Mouse (Mus musculus) kidney, postnatal 0 days (tissue): ENCODE data around the gene Sema4b. TPM values are rescaled to one million over a fixed set of nuclear protein-coding genes. Genes with fewer than 3 reads are reported as not detected.

Source experiments
- ATAC-seq: fragments of 200-750 bp; cut with Nextera tagmentation; replicated peaks from 2 replicates; pipeline ENCODE4 v1.8.0; 2017; ENCODE audit warnings: low read depth, moderate number of reproducible peaks, moderate TSS enrichment, moderate library complexity; ENCODE audit not compliant: low FRiP score
- DNase-seq: peaks from one replicate; pipeline ENCODE4 v3.0.0-alpha.2; 2016; ENCODE audit warnings: low spot score
- H3K27ac ChIP-seq: fragments of 300-500 bp; sonication (generic); 2 replicates; pipeline ENCODE4 v1.5.1; 2014; ENCODE audit warnings: mild to moderate bottlenecking
- H3K27me3 ChIP-seq: fragments of 300-500 bp; sonication (generic); 2 replicates; pipeline ENCODE4 v1.6.1; 2014; ENCODE audit warnings: low read length, mixed read lengths; ENCODE audit not compliant: insufficient read depth
- H3K36me3 ChIP-seq: fragments of 300-500 bp; sonication (generic); 2 replicates; pipeline ENCODE4 v1.6.1; 2014; ENCODE audit warnings: low read length, mixed read lengths; ENCODE audit not compliant: insufficient read depth
- H3K4me1 ChIP-seq: fragments of 300-500 bp; sonication (generic); replicated peaks from 2 replicates; pipeline ENCODE4 v1.6.1; 2014; ENCODE audit warnings: antibody characterized with exemption, low read length, mixed read lengths; ENCODE audit not compliant: insufficient read depth
- H3K4me2 ChIP-seq: fragments of 300-500 bp; sonication (generic); 2 replicates; pipeline ENCODE4 v1.6.1; 2014; ENCODE audit warnings: mild to moderate bottlenecking, low read length, moderate library complexity, mixed read lengths
- H3K4me3 ChIP-seq: fragments of 300-500 bp; sonication (generic); replicated peaks from 2 replicates; pipeline ENCODE4 v1.5.1; 2014; ENCODE audit warnings: low read depth, low read length
- H3K9ac ChIP-seq: fragments of 300-500 bp; sonication (generic); 2 replicates; pipeline ENCODE4 v1.6.1; 2014; ENCODE audit warnings: low read depth, low read length
- H3K9me3 ChIP-seq: fragments of 300-500 bp; sonication (generic); replicated peaks from 2 replicates; pipeline ENCODE4 v1.6.1; 2016; ENCODE audit warnings: low read length, inconsistent platforms, mixed read lengths
- CTCF ChIP-seq: IDR thresholded peaks from 2 replicates; pipeline ENCODE4 v1.5.1; 2016; ENCODE audit warnings: antibody characterized with exemption, low read depth, mild to moderate bottlenecking, moderate library complexity
- WGBS: fragments of 180-500 bp; shearing (Covaris S2); extraction: QIAGEN DNeasy Blood & Tissue Kit; methylation state at CpG from one replicate; pipeline ENCODE4 v1.1.7; 2014; 5-methylcytosine and 5-hydroxymethylcytosine counted together
- polyA plus RNA-seq: library from polyadenylated mRNA; unstranded; fragments of >200 nt; fragmentation: Nextera tagmentation; extraction: Ambion mirVana; gene quantifications from 2 replicates; pipeline ENCODE4 v1.2.1, GENCODE M21; 2015

The Sema4b gene
- polyA plus RNA-seq, 1 experiment from 2014 or later, result 21.2 TPM

- Histone ChIP-seq H3K4me2 (peak overlapping the region; percentile 80), H3K36me3 (no peaks in the 10 kb centered on the region), H3K27me3 (no peaks in the 10 kb centered on the region), H3K9ac (peak overlapping the region; percentile 60; the same call in 1 of the 2 replicates), H3K4me1 (peaks cover 29% of the 10 kb centered on the region), H3K4me3 (peak overlapping the region; percentile 47; the same call in 1 of the 2 replicates), H3K27ac (peak overlapping the region; percentile 92), H3K9me3 (no peaks in the 10 kb centered on the region)
- DNase-seq (peak; percentile 50), ATAC-seq (peak; percentile 47; the same call in 1 of the 2 replicates)
- WGBS, result 12% methylated on average over 8 of the region's 8 CpGs
- TF ChIP-seq CTCF, result no peak
Measured at GRCm38 (mm10) chr7:80186021-80186420, 620 bp upstream of the Sema4b start.

- H3K4me1 ChIP-seq, result peaks cover 44% of the 10 kb centered on the region
- H3K4me3 ChIP-seq, result peak overlapping the region; percentile 47
- no peak for DNase-seq
- peak overlapping the region; percentile 92 for H3K27ac ChIP-seq
- H3K9ac ChIP-seq, result peak overlapping the region; percentile 60; the same call in 1 of the 2 replicates
- no peaks in the 10 kb centered on the region for H3K36me3 ChIP-seq
- 41% methylated on average over 12 of the region's 12 CpGs for WGBS
- no peaks in the 10 kb centered on the region for H3K9me3 ChIP-seq
- no peak for ATAC-seq
- no peak for TF ChIP-seq CTCF
- peak overlapping the region; percentile 80 for H3K4me2 ChIP-seq
- H3K27me3 ChIP-seq, result no peaks in the 10 kb centered on the region
Measured at GRCm38 (mm10) chr7:80187501-80187900, 860 bp downstream of the Sema4b start.

DNA sequence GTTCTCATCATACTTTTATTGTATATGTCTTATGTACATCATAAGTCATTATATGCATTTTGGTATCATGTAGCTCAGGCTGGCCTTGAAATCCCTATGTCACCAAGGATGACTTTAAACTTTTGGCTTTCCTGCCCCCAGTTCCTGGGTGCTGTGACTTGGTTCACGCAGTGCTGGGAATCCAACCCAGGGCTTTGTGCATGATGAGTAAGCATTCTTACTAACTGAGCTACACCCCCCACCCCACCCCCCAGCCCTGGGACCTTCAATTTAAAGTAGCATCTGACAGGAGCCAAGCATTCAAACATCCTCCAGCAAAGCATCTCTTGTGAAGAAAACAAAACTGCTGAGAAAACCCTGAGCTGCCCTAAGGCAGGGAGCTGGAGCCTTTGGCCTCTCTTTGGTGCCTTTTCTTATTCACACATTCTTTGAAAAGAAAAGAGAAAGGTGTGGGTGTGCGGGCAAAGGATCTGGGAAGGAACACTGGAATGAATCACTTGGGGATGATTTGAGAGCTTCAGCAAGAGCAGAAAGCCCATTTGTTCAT, 2.0 kb downstream of the Sema4b start:
- no peak overlapping the region for H3K9ac ChIP-seq
- no peaks in the 10 kb centered on the region for H3K36me3 ChIP-seq
- ATAC-seq, result no peak
- H3K4me1 ChIP-seq, result peaks cover 50% of the 10 kb centered on the region
- no peak overlapping the region for H3K4me2 ChIP-seq
- WGBS, result 64% methylated on average over 2 of the region's 2 CpGs
- no peak overlapping the region for H3K4me3 ChIP-seq
- no peak for DNase-seq
- H3K9me3 ChIP-seq, result no peaks in the 10 kb centered on the region
- no peak overlapping the region for H3K27ac ChIP-seq
- no peaks in the 10 kb centered on the region for H3K27me3 ChIP-seq
- TF ChIP-seq CTCF, result no peak

DNA sequence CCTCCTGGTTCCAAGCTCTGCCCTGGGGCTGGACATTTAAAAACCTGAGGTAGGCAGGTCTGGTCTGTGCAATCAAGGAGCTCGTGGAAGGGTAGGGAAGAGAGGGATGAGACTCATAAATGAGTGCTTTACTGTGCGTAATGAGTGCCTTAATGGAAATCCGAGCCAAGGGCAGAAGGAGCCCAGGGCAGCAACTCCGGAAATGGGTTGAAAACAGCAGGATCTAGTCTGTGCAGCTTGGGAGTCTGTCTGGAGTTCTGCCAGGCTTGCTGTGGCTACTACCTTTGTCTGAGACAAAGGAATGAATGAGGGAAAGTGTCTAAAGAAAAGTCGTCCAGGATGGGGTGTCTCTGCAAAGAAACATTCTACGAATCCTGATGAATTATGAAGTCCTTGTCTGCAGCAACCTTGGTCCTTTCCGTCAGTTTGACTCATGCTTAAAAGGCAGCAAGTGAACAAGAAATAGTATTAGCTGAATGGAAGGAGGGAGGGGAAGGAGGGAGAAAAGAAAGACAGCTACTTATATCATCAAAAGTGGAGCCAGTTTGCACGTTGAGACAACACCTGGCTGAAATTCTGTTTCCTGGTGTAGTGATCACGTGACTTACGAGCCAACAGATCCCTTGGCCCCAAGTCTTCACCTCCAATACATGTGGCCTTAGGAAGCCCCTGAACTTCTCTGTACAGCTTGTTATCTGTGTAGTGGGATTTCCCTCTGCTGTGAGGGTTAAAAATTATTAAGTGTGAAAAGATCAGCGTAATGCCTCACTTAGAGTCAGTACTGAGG, 2.7 kb downstream of the Sema4b start:
- Histone ChIP-seq H3K27ac (no peak overlapping the region), H3K4me2 (no peak overlapping the region; the same call in 1 of the 2 replicates), H3K4me1 (peaks cover 50% of the 10 kb centered on the region), H3K36me3 (no peaks in the 10 kb centered on the region), H3K27me3 (no peaks in the 10 kb centered on the region), H3K9ac (no peak overlapping the region), H3K4me3 (no peak overlapping the region), H3K9me3 (no peaks in the 10 kb centered on the region)
- TF ChIP-seq CTCF, result no peak
- DNase-seq (no peak), ATAC-seq (no peak)
- WGBS, result 32% methylated on average over 11 of the region's 11 CpGs

DNA sequence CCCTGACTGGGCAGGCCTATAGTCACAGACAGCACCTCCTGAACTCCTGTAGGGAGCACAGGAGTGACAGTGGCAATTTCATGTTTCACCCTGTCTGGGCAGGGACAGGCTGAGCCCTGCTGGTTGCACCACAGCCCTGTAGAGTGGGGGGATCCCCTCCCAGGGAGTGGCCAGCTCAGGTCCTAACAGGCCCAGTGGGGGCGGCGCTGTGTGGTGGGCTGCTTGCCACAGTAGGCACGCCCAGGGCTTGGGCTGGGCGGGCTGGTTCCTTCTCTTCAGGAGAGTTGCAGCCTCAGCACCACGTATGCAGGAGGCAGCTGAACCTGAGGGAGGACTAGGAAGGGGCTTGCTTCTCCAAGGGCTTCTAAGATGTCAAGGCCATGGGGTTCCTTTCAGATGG, 4.8 kb downstream of the Sema4b start:
- TF ChIP-seq CTCF, result peak; percentile 21; the same call in 1 of the 2 replicates
- H3K27me3 ChIP-seq, result no peaks in the 10 kb centered on the region
- no peak overlapping the region for H3K9ac ChIP-seq
- WGBS, result 44% methylated on average over 5 of the region's 5 CpGs
- DNase-seq (peak; percentile 37), ATAC-seq (peak; percentile 15; the same call in 1 of the 2 replicates)
- H3K9me3 ChIP-seq, result no peaks in the 10 kb centered on the region
- H3K4me1 ChIP-seq, result peaks cover 37% of the 10 kb centered on the region
- no peaks in the 10 kb centered on the region for H3K36me3 ChIP-seq
- no peak overlapping the region for H3K4me3 ChIP-seq
- peak overlapping the region; percentile 52; the same call in 1 of the 2 replicates for H3K4me2 ChIP-seq
- H3K27ac ChIP-seq, result peak overlapping the region; percentile 85

- peak overlapping the region; percentile 35 for H3K9ac ChIP-seq
- no peaks in the 10 kb centered on the region for H3K27me3 ChIP-seq
- H3K27ac ChIP-seq, result peak overlapping the region; percentile 85
- no peaks in the 10 kb centered on the region for H3K36me3 ChIP-seq
- no peaks in the 10 kb centered on the region for H3K9me3 ChIP-seq
- no peak overlapping the region for H3K4me3 ChIP-seq
- 7% methylated on average over 16 of the region's 16 CpGs for WGBS
- peak overlapping the region; percentile 52 for H3K4me2 ChIP-seq
- ATAC-seq (peak; percentile 88), DNase-seq (peak; percentile 92)
- peaks cover 38% of the 10 kb centered on the region for H3K4me1 ChIP-seq
- TF ChIP-seq CTCF, result peak; percentile 31; the same call in 1 of the 2 replicates
Measured at GRCm38 (mm10) chr7:80192226-80193061, 5.8 kb downstream of the Sema4b start.
